Mouse (Mus musculus) cerebellum, adult 9-11 months (tissue): ENCODE measurements at regions not wholly inside any gene's neighbourhood (a gene's known extent, or its start where the extent isn't known, plus 50 kb on each side); places are given as distances from the start of the nearest gene placed in this dataset.
A peak's percentile ranks its signal among the peaks of the same experiment; 100 is the strongest.

ENCODE experiments used
- DNase-seq: peaks from one replicate; pipeline ENCODE4 v3.0.0; 2022

DNA sequence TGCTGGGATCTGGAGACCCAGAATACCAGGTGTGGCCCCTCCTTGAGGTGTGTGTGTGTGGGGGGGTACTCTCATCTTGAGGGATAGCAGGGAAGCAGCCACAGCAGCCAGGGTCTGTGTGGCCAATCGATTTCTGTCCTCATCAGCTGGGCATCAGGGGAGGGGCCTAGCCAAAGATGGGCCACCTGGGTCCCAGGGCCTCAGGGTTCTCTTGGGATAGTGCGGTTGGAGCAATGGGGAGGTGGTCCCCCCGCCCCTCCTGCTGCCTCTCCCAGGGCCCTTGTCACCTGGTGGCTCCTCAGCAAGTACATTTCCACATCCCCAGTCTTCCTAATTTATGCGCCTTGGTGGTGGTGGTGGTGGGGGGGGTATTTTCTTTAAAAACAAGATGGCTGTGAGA lies 55.4 kb downstream of the Uncx start:
- no peak for DNase-seq

DNA sequence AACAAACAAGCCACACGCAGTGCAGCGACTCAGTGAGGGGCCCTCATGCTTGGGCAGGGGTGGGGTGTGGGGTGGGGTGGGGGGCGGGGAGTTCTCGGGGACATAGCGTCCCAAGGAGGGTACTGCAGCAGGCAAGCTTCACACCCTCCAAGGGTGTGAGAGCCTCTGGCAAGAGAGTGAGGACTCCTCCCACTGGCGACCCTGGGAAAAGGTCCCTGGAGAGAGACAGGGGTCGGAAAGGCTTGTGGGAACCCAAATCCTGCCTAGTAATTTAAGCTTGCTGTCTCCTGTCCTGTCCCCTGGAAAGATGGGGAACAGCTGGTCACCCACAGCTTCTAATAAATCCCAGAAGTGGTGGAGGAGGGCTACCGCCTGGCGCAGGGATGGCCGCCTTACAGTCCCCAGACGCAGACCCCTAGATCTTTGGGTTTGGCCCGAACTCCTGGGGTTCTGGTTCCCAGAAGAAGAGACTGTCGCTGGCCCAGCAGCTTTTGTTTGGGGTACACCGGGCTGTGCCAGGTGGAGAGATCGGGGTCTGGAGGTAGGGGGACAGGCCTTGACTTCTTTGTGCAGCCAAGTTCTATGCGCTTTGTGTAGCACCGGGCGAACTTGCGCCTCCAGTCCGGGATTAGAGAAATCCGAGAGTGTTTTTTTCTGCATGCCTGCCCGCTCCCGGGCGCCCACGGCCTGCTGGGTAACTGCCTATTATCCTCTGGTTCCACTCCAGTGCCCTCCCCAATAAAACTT lies 56.1 kb downstream of the Uncx start:
- no peak for DNase-seq

DNA sequence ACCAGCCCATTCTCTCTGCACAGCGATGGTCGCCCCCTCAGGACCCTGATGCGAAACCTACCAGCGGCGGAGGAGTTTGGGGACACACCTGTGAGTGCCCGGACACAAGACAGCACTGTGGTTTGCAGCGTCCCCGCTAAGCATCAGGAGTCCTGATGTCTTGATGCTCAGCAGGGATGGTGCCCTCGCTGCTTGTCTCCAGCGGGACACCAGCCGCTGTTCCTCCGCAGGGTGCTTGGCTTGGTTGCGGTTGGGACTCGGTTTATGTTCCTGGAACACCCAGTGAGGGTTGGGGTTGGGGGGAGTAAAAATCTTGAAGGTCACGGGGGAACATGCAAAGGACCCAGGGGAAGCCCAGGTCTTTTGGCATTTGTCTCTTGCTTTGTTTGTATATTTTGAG lies 56.9 kb downstream of the Uncx start:
- no peak for DNase-seq

DNA sequence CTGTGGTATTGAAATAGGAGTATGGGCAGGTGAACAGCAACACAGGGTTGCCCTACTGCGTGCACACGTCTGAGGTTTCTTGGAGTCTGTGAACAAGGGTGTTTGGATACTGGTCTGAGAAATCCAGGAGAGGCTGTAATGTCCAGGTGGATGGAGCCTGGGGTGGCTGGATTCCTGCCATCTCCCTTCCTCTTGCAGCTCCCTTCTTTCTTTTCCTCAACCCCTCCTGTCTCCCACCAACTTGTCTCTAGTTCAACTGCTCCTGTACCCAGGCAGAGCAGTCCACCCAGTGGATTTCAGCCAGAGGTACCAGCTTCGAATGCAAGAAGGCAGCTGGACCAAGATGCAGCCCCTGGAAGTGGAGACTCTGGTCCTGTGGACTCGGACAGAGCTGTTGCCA lies 59.6 kb downstream of the Uncx start:
- peak; percentile 59 for DNase-seq

DNA sequence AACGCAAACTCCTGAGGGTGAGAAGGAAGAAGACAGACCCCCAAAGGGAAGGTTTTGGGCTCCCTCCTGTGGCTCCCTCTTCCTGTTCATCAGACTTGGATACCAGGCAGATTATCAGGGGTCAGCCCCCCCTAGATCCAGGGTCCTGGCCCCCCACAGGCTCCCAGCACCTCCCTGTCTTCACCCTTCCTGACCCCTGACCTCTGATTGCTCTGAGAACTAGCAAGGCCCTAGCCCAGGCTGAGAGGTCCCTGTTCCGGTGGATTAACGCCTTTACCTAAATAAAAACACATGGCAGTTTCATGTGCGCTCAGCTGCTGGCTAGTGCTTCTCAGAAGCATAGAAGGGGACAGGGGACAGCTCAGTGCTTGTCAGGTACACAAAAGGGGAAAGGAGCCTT lies 60.2 kb downstream of the Uncx start:
- DNase-seq: no peak

DNA sequence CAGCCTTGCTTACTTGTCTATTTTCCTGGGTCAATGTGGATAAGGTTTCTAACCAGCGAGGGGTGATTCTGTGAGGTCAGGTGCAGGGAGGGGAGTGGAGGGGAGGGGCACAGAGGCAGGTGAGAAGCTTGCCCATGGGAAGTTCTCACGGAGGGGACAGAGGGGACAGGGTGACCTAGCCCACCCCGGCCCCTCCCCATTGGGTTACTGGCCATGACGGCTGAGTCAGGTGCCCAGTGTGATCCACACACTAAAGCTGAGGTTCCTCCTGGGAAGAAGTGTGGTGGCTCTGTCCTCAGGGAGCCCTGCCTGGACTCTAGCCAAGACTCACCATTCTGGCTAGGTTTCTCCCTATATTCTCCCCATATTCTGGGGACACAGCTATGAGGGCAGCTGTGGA lies 61.0 kb downstream of the Uncx start:
- no peak for DNase-seq

DNA sequence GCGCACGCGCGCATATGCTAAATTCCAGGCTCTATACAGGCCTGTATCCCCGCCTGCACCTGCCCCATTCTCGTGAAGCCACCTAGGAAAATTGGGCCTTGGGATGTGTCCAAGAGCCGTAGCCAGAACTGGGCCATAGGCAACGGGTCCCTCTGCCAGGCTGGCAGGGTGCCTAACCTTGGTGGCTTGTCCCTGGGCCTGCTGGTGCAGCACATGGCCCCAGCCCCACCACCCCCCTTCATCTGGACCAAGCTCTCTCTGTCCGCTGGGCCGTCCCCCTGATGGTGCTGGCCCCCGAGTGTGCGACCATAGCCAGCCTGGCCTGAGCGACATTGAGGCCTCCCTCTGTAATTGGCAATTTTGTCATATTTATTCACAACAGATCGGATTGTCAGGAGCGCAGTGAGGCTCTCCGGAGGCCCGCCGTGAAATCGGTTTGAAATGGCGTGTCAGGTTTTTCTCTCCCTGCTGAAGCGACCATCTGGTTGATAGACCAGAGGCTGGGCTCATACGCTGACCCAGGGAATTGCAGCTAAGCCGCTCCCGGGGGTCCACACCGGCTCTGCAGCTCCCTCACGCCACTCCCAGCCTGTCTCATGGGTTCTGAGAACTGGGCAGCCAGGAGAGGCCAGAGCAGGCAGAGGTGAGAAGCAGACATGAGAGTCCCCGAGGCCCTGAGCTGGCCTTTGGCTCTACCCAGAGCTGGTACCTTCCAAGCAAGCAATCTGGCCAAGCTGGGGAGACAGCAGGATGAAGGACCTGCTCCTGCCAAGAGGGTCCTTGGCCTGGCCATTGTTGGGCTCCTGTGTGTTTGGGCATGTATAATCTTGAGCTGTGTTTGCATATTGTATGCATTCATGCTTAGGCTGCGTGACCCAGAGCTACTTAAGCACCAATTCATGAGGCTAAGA lies 67.6 kb downstream of the Uncx start:
- peak; percentile 97 for DNase-seq

DNA sequence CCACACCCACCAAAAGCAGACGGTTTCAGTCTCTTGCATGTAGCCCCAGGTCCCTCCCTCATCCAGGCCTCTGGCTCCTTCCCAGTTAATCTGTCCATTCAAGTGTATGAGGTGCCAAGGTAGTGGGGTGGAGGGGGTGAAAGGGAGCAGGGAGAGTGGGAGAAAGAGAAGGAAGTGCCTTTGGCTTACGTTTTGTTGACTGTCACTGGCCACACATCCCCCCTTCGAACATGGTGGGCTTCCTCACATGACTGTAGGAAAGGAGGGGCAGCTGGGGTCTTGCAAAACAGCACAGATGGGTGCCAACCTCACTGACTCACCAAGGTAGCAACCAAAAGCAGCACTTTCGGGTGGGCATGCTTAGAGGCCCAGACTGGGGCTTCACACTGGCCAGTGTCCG lies 68.9 kb downstream of the Uncx start:
- peak; percentile 67 for DNase-seq

DNA sequence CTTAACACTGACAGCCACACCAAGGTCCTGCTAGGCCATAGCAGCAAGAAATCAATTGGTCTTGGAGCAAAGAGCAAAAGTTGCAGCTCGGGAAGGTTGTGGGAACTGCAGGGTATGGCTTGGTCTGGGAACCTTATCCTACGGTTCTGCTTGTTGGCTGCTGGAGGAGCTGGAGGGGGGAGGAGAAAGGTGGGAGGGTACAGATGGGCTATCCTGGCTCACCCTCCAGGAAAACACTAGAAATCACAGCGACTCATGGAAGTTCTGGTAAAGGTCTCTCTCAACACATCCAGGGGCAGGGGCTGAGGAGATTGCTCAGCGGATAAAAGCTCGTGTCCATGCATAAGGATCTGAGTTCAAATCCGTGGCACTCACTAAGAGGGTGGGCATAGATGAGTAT lies 69.4 kb downstream of the Uncx start:
- DNase-seq: no peak

DNA sequence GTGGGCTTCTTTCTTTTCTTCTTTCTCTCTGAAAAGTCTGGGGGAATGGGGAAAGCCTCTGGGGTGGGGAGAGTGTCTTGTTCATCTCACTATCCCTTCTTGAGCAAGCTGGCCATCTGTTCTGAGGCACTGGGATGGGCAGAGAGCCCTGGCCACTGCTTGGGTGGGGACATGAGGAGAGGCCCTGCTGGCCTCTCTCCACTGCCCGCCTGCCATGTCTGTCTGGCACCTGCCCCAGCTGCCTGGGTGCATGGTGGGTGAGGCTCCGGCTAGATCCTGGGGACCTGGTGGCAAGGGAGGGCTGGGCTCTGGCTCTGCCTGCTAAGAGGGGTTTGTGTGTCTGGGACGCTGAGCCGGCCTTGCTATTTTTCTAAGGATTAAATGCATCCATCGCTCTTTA lies 70.3 kb downstream of the Uncx start:
- peak; percentile 90 for DNase-seq

DNA sequence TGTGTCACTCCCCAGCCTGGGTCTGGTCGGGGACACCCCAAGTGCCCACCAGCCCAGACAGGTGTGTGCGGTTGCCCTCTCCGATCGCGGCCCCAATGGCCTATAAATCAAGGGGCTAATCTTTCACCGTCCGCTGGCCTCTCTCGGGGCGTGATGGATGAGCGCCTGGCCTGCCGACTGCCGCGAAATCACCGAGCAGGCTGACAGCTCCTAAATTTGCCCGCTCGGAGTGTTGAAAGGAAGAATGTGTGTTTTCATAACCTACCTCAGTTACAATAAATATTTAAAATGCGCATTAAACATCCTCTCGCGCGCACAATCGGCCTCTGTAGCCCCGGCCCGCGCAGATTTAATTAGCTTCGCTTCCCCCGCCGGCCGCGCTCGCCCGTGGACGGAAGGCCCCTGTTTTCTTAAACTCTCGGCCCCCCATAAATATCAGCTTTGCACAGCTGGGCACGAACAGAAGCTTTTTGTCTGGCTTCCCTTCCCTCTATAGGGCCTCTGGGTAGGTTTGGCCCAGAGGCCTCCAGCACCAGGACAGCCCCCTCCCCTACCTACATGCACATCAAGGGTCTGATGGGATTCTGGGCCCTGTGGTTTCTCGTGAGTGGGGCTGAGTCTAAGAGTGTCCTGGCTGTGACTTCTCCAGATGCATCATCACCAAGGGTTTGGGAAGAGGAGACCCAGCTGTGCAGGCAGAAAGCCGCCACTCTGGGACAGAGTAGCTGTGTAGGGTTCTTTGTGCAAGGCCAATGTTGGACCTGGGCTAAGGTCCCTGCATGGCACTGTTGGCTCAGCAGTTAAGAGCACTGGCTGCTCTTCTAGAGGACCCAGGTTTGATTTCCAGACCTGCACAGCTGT lies 76.2 kb downstream of the Uncx start:
- peak; percentile 8 for DNase-seq

DNA sequence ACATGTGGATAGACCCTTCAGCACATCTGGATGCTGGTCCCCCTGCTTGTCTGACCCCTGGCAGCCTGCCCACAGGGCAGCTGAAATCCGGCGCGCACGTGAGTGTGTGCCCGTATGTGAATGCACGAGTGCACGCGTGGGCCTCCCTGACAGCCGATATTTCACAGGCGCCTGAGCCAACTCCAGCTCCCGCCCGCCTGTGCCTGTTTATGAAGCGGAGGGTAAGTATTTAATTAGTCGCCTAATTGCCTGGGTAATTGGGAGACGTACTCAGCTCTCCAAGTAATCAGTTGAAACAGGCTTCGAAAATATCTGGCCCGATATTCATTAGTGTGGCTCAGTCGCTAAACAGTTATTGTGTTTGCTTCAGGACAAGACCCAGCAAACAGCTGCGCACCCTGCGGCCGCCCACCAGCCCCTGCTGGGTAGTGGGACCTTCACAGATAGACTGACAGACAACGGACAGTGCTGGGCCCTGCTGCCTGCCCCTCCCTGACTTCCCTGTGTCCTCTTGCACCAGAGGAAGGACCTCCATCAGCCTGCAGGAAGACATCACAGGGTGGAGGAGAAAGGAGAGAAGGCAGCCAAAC lies 82.7 kb downstream of the Uncx start:
- peak; percentile 18 for DNase-seq

DNA sequence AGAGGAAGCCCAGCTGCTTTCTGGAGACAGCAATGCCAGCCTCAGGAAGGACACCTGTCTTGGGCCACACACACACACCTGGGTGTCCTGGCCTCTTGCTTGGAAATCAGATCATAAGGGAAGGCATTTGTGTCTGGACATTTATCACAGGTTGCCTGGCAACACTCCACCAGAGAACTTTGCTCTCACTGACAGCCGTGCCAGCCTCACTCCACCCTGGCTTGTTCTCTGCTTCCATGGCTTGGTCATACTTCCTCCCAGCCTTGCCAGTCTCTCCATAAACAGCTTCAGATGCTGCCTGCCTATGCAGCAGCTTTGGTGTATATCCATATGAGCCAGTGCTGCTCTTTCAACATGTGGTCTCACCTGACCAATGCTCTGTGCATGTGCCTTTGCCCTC lies 84.3 kb downstream of the Uncx start:
- DNase-seq: no peak

DNA sequence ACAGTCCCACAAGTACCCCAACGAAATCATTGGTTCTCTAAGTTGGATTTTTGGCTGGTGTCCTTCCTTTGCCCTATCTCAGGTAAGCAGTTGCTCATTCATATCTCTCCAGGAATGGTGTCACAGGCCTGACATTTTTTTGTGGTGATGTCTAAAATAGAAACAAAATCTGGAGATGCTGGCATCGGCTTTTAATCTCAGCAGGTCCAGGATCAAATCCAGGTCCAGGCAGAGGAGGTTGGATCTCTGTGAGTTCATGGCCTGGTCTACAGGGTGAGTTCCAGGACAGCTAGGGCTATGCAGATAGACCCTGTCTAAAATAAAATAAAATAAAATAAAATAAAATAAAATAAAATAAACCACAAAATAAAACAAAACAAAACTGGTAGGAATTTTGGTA lies 93.7 kb downstream of the Uncx start:
- DNase-seq: peak; percentile 85

DNA sequence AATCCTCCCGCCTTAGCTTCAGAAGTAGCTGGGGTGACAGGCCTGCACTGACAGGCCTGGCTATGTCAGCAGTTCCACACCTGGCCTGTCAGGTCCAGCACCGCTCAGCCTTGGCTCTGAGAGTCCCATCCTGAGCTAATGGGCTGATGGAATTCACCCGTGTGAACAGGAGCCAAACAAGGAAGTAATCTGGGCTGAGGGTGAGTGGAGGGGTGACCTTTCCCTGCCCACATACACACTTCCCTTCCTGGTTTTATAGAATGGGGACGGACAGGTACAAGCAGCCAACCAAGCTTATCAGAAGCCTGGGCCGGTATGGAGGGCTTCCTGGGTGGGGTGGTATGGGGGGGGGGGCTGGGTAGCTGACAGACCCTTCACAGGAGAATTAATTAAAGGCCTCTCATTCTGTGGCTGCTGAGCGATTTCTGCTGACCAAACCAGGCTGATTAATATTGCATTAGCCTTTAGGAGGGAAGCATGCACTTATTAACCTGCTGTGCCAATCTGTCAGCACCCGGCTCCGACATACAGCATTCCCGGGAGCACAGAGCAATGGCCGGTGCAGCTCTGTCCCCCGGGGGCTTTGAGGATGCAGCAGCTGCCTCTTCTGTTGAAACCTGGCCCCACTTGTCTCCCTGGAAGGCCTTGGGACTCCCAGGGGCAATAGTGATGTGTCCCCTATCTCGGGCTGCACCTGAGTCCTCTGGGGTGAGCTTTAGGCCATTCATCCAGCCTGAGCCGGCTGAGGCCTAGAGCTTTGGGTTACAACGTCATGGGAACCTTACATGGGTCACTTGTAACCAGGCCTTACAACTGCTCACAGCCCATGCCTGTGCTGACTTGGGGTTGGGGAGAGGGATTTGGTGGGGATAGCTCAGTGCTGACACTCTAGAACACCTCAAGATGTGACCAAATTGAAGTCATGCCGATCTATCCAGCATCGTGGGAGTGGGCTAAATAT lies 95.2 kb downstream of the Micall2 start:
- DNase-seq: no peak

DNA sequence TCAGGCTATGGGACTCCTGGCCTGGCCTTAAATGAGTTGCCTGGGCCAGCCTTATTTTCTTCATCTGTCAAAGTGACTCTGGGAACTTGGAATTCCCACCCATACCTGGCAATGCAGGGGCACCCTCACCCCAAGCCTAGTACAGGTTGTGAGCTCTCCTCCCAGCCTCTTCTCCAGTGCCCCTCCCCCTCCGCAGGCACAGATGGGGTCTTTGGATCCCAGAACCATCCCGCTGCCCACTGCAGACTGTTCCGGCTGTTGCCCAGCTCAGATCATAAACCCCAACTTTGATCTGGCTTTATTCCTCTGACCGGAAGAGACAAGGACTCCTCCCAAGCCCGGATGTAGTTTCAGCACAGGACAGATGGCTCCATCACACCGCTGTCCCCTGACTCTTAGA lies 91.3 kb downstream of the Micall2 start:
- no peak for DNase-seq

DNA sequence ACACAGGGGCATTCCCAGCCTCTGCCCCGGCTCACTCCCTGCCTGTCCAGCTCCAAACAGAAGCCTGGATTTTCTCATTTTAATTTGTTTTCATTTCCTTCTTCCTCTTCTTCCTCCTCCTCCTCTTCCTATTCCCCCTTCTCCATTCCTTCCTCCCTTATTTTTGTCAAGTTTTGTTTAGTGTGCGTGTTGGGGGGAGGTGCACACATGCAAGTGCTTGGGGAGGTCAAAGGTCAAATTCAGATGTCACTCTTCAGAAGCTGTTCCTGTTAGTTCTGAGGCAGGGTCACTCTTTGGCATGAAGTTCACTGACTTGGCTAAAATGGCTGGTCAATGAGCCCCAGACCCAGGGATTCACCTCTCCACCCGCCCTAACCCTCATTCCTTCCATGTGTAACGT lies 85.1 kb downstream of the Micall2 start:
- no peak for DNase-seq
